Mouse (Mus musculus) megakaryocyte-erythroid progenitor cell, adult 5-6 weeks (primary cell): ENCODE measurements around the gene Adtrp. TPM values are rescaled to one million over a fixed set of nuclear protein-coding genes. Genes with fewer than 3 reads are reported as not detected.

Experiments
- ATAC-seq: replicated peaks from 2 replicates; pipeline ENCODE4 v1.8.0; 2016; ENCODE audit warnings: mild to moderate bottlenecking, inconsistent platforms; ENCODE audit not compliant: severe bottlenecking, poor library complexity, low FRiP score, low TSS enrichment
- total RNA-seq, 2 experiments: library from RNA; stranded (forward) in 1 of 2; stranded (reverse) in 1 of 2; fragments of 200-1000, 215-1000 nt in 1 of 2; fragments of >200 nt in 1 of 2; fragmentation: Nextera tagmentation in 1 of 2; gene quantifications; 2 replicates each; pipeline ENCODE4 v1.2.3; 2014 to 2017

The Adtrp gene
- total RNA-seq, 2 experiments from 2014 or later = not detected

- no peak for ATAC-seq
Observed at GRCm38 (mm10) chr13:41729660-41730059, 117.8 kb downstream of the Adtrp start.

- ATAC-seq = no peak
Observed at GRCm38 (mm10) chr13:41727803-41728202, 119.7 kb downstream of the Adtrp start.

GRCm38 (mm10) chr13:41719331-41719730, 128.2 kb downstream of the Adtrp start:
- ATAC-seq = no peak

- no peak for ATAC-seq
Observed at GRCm38 (mm10) chr13:41718051-41718450, 129.4 kb downstream of the Adtrp start.

Other genes starting within 250 kb of the Adtrp start
- gene Tmem170b, start 241.8 kb downstream of the Adtrp start, total RNA-seq (2014; fragmentation: Nextera tagmentation) = 10.9 and 16.2 TPM in 2 replicates
- 10.0 and 10.3 TPM in 2 replicates for gene Tmem170b, start 241.8 kb downstream of the Adtrp start, total RNA-seq (2017)
- 38.6 and 51.5 TPM in 2 replicates for gene Hivep1, start 204.3 kb upstream of the Adtrp start, total RNA-seq (2014; fragmentation: Nextera tagmentation)
- gene Hivep1, start 204.3 kb upstream of the Adtrp start, total RNA-seq (2017) = 12.3 and 27.0 TPM in 2 replicates